Mouse (Mus musculus) gastrocnemius, postnatal 4 days (tissue): ENCODE data around the gene Ldb1. TPM values are rescaled to one million over a fixed set of nuclear protein-coding genes. Genes with fewer than 3 reads are reported as not detected.
"Not testable (repeated sequence)": the region's sequence is repeated elsewhere in the genome, so short reads cannot be mapped to it uniquely, and the experiment has no call there.

Experiments
- DNase-seq, 2 experiments: peaks; one replicate each; pipeline ENCODE4 v3.0.0; 2021 to 2022; ENCODE audit warnings: low spot score in 2 of 2, mixed read lengths in 2 of 2
- total RNA-seq, 2 experiments: library from RNA; stranded (reverse); gene quantifications; 2 replicates each; pipeline ENCODE4 v1.2.3; 2021

Ldb1 gene
- total RNA-seq, 2 experiments from 2014 or later = 75.3 to 85.3 TPM

DNA sequence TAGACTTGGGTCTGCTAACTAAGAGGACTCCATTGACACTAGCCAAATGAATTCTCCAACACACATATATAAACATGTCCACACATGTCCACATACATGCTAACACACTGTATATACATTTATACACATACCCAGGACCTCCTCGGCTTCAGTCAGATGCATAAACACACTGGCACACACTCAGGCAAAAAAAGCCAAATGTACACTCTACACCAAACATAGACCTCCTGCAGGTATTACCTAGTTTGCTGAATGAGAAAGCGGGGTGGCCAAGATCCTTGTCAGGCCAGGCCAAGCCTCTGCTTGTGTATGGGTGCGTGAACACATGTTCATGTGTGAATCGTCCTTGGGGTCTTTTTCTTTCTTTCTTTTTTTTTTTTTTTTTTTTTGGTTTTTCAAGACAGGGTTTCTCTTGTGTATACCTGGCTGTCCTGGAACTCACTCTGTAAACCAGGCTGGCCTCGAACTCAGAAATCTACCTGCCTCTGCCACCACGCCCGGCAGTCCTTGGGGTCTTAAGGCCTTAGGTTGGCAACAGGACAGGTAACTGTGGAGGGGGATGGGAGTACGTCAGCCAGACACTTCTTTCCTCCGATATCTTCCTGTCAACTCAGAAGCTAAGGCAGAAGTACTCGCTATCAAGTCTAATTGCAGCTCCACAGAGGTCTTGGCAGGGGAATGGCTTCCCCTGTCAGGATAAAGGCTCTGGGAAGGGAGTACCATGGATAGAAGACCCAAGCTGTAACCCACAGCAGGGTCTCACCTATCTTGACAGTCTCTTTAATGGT is 14.6 kb downstream of the Ldb1 start:
- no peak for DNase-seq

DNA sequence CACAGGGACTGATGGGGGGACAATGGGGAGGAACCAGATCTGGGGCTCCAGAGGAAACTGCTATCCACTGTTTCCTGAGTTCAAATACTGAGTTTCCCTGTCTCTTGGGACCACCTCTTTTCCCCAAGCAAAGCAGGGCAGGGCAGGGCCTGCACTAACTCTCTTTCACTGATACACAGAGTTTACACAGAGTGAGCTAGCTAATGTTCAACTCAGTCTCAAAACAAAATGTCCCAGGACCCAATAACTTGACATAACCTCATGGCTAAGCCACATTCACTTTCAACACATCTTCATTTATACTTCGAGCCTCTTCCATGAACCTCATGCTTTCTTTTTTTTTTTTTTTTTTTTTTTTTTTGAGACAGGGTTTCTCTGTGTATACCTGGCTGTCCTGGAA is 15.4 kb downstream of the Ldb1 start:
- DNase-seq = no peak

DNA sequence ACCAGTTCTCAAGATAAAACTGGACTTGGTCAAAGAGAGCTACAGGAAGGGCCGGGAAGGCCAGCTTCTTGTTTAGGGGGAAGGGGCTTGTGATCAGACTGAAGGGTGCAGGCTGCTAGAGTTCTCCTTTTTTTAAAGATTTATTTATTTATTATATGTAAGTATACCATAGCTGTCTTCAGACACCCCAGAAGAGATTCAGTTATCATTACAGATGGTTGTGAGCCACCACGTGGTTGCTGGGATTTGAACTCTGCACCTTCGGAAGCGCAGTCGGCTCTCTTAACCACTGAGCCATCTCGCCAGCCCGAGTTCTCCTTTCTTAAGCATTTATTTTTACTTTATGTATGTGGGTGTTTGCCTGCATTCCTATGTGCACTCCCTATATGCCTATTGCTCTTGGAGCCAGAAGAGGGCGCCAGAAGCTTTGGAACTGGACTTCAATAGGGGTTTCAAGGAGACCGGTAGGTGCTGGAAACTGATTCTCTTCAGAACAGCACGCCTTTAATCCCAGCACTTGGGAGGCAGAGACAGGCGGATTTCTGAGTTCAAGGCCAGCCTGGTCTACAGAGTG is 16.2 kb downstream of the Ldb1 start:
- DNase-seq = no peak

DNA sequence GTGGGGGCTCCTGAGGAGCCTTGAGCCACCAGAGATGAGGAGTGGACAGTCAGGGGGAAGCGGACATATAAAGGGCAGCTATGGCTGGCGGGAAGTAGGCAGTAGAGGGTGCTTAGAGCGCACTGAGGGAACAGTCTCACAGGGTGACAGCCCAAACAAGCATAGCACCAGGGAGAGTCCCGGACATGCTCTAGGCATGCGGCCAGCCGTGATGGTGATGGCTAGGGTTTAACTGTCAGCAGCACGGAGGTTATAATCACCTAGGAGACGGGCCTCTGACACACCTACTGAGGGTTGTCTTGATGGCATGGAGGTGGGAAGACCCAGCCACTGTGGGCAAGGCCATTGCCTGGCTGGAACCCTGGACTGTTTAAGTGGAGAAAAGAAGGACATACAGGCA is 18.4 kb downstream of the Ldb1 start:
- no peak for DNase-seq

DNA sequence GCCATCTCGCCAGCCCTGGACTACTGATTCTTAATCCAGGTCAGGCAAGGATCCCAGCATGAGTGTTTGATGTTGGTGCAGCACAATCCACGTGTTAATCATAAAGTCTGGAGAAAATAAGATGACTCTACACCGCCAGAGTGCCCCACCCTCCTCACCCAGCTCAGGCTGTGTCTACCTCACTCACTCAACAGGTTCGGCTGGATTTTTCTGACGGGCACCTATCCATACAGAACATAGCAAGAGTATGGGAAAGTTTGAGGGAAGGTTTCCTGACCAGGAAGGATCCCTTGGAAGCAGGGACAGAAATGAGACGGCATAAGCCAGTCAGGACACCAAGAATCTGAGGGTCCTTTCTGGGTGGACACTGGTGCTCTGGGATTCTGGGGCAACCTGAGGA is 20.1 kb downstream of the Ldb1 start:
- DNase-seq = no peak

DNA sequence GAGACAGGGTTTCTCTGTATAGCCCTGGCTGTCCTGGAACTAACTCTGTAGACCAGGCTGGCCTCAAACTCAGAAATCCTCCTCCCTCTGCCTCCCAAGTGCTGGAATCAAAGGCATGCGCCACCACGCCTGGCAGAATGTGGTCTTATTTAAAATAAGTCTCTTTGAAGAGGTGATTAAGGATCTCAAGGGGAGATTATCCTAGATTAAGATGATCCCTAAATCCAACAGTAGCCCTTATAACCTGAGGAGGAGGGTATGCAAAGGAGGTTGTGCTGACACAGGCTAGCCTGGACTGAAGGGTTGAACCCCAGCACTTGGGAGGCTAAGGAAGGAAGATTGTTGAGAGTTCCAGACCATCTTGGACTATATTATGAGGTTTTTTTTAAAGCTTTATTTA is 29.0 kb downstream of the Ldb1 start:
- DNase-seq = no peak

DNA sequence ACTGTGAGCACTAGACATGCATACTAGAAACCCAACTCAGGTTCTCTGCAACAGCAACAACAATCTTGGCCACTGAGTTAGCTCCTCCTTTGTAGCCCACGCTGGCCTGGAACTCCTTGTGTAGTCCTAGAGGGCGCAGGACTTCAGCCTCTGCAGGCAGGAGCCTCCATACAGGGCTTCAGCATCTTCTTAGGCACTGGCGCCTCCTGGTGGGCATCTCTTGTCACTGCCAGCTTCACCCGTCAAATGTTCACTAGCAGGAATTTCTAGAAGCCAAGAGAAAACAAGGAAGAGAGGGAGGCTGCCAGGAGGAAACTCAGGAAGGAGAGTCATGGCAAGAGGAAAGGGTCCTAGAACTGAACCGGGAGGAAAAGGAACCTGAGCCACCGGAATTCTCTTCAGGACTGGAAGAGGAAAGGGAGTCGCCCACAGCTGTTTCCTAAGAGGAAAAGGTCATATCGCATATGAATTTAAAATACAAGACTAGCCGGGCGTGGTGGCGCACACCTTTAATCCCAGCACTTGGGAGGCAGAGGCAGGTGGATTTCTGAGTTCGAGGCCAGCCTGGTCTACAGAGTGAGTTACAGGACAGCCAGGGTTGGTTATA is 30.3 kb downstream of the Ldb1 start:
- DNase-seq = peak; percentile 64 to 85

DNA sequence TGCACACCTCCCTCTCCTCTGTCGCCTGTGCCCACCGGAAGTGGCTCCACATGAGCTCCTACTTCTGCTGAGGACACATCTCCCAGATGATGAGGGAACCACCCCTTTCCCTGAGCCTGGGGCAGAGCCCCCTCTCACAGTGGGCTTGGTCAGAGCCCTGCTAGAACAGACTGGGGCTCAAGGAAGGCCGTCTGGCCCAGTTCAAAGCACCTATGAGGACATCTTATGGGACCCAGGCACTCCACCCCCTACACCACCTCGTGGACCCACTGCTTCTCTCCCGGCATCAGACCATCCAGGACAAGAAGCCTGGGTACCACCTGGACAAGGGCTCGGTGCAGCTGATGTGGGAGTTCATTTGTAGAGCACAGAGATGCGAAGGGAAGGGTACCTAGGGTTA is 39.3 kb downstream of the Ldb1 start:
- DNase-seq = no peak

DNA sequence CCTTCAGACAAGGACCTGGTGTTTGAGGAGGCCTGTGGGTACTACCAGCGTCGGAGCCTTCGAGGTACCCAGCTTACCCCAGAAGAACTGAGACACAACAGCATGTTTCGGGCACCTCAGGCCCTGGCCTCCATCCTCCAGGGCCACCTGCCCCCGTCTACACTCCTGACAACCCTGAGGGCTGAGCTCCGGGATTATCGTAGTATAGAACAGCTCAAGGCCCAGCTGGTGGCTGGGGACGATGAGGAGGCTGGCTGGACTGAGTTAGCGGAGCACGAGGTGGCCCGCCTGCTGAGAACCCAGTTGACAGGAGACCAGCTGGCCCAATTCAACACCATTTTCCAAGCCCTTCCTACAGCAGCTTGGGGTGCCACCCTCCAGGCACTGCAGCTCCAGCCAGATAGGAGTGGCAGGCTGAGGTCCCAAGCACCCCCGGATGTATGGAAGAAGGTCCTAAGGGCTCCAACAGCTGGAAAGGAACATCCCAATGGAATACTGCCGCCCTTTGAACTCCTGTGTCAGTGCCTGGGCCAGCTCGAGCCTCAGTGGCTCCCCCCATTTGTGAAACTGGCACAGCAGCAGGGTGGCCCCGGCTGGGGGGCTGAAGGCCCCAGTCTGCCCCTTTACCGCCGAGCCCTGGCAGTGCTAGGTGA is 40.1 kb downstream of the Ldb1 start:
- DNase-seq = no peak

DNA sequence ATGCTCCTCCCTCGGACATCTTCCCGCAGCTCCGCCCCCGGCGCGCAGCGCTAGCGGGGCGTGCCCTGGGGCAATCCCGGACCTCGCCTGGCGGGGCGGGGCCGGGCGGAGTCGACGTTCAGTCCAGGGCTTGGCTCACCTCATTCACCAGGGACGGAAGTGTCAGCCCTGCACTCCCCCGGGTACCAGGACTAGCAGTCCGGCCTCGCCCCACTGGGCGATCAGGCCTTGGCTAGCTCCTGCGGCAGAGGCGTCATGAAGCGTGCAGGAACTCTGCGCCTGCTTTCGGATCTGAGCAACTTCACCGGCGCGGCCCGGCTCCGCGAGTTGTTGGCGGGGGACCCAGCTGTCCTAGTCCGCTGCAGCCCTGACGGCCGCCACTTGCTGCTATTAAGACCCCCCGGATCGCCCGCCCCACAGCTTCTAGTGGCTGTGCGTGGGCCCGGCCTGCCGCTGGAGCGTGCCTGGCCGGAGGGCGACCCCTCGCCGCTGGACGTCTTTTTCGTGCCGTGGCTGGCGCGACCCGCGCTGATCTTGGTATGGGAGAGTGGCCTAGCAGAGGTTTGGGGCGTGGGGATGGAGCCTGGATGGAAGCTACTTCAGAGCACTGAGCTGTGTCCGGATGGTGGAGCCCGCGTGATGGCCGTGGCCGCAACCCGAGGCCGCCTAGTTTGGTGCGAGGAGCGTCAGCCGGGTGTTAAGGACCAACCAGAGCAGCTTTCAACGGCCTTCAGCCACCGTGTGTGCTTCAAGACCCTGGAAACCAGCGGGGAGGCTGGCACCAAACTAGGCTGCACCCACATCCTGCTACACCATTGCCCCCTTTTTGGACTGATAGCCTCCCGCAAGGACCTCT is 41.4 kb downstream of the Ldb1 start, which contains the start of gene Hps6:
Hps6 (plus strand) TSS at position 138 of the 856 bp plus-strand sequence.
- DNase-seq = peak; percentile 63 to 81

DNA sequence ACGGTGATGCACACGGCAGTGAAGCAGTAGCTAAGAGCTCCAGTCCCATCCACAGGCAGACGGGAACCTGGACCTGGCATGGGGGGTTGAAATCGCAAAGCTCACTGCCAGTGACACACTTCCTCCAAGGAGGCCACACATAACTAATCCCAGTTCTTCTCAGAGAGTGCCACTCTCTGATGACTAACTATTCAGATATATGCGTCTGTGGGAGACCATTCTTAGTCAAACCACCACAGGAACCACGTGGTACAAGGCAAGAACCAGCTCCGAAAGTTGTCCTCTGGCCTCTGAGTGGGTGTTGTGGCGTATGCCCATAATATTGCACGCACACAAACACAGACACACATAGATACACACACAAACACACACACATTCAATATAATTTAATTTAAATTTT is 42.7 kb downstream of the Ldb1 start:
- no peak for DNase-seq

DNA sequence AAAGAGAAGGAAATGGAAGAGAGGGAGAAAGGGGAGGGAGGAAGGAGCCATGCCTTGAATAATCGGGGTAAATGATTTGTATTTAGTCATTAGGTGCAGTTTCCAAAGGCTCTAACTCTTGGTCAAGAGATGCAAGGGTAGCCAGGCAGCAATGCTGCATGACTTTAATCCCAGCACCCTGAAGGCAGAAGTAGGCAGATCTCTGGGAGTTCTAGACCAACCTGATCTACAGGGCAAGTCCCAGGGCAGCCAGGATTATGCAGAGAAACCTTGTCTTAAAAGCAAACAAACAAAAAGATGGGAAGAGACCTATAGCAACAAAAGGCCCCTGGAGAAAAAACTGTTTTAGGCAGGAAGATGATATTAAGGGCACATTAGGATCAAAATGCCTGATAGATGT is 45.6 kb downstream of the Ldb1 start:
- DNase-seq = no peak

DNA sequence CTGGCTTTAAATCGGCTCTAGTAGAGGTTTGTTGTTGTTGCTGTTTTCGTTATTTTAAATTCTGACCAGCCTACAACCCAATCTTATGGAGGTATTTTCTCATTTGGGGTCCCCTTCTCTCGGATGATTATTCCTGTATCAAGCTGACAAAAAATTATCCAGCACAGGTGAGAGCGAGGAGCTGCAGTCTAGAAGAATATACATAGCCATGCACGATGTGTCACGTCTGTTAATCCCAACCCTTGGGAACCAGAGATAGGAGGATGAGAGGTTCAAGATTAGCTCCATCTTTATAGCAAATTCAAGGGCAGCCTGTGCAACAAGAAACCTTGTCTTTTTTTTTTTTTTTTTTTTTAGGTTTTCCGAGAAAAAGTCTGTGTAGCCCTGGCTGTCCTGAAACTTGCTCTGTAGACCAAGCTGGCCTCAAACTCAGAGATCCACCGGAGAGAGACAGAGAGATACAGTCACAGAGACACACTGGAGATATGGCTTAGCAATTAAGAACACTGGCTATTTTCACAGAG is 46.3 kb downstream of the Ldb1 start:
- no peak for DNase-seq

DNA sequence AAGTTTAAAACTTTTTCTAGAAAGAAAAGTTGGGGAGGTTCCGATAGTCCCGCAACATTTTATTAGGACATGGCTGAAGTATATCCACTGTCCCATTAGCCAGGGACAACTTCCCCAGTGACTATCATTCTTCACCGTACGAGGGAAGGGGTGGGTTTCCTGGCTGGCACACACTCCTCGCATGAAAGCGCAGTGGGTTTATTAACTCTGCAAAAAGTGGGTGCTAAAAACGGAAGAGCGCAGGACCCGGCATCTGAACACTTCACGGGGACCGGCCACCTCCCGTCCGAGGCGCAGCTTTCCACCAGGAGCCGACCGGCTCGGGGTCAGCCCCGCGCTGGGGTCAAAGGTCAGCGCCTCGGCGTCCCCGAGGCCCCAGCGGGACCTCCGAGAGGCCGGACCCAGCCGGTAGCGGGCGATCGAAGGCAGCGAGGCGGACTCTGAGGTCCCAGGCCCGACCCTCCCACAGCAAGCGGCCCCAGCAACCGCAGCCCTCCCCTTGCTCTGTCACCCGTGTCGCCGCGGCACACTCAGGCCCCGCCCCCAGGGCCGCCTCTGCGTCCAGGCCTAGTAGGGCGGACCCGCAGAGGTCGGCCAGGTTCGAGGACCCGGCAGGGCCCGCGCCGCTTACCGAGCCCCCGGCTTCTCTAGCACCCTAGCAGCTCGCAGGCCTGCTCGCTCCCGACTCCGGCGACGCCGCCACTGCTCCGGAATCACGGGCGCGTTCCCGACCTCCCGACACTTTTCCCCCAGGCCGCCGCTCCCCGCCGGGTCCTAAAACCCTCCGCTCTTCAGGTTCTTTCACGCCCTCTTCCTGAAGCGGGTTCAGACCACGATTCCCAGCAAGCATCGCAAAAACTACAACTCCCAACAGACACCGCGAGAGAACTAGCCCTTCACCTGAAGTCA is 47.0 kb downstream of the Ldb1 start, which contains the start of gene Armh3:
Armh3 (minus strand) TSS at position 704 of the 909 bp plus-strand sequence.
- peak; percentile 75 to 89 for DNase-seq

DNA sequence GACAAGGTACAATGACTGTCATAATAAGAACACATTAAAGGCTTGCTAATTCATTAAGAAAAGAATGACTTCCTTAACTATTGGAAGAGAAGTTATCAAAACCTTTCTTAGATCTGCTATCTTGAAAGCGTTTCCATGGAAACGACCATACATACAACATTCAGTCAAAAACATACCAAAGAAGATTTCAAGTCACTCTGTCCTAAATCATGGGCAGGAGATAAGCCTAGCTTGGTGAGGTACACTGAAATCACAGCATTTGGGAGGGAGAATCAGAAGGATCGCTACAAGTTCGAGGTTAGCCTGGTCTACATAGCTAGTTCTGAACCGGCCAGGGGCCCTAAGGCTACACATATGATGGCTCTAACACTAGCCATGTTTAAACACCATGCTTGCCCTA is 47.6 kb downstream of the Ldb1 start:
- DNase-seq = no peak

DNA sequence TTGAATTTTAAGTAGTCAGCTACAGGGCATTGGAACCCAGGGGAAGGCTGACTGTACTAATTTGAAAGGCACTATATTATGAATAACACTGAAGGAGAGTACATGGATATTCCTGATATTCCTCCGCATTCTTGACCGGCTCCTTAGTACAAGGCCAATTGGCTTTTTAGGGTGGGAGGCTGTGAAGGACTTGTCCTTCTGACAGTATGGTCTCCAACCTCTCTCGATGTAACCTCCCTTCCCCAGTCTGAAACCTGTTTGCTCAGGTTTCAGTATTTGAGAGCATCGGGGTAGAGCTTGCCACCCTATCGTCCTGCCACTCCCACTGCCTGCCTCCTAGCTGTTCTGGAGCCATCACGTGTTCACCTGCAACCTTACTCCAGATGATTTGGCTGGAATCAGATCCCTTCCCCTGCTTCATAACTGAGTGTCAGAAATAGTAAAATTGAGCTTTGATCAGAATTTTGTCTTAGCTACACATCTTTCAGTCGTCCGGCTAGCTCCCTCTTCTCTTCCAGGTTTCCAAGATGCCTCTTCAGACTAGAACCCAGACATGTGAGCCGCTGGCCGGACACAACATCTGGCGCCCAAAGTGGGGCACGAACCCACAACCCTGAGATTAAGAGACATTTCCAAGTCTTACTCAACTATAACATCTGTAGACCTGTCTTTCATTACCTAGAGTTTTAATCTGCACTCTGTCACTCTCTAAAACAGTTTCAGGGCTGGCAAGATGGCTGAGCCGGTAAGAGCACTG is 50.9 kb downstream of the Ldb1 start:
- DNase-seq = no peak

DNA sequence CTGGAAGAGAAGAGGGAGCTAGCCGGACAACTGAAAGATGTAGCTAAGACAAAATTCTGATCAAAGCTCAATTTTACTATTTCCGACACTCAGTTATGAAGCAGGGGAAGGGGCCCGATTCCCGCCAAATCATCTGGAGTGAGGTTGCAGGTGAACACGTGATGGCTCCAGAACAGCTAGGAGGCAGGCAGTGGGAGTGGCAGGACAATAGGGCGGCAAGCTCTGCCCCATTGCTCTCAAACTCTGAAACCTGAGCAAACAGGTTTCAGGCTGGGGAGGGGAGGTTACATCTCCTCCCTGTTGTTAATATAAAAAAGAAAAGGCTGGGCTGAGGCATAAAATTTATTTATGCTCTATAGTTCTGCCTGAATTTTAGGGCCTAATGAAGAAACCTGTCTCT is 51.6 kb downstream of the Ldb1 start:
- DNase-seq = not testable (repeated sequence)

DNA sequence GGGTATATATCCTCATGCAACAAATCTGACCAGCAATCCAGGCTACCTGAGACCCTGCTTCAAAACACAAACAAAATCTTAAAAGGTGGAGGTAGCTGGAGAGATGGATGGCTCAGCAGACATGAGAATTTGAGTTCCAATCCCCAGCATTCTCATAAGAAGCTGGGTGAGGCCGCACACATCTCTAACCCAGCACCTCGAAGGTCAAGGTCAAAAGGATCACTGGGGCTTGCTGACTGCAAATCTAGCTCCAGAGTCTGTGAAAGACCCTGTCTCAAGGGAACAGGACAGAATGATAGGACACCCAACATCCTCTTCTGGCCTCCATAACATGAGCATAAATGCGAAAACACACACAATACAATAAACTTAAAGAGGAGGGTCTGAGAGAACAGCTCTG is 53.8 kb downstream of the Ldb1 start:
- DNase-seq = no peak

DNA sequence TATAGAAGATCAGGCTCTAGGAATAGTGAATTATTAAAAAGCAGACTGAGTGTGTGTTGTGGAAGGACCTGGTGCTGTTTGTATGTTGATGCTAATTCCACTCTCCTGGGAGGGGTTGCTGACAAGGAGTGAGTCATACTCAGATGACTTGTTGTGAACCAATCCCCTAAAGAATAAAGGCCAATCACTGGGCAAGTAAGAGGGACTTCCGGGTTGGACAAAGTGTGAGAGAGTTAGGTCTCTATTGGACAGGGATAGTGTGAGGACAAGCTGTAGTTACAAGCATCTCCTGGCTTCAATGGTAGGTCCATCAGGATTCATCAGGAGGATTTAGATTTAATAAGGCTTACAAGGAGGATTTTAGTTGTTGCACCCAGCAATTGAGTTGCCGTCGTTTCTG is 56.8 kb downstream of the Ldb1 start:
- no peak for DNase-seq
